Mouse (Mus musculus) heart, postnatal 10 days (tissue): ENCODE data around the gene Lekr1. TPM values are rescaled to one million over a fixed set of nuclear protein-coding genes. Genes with fewer than 3 reads are reported as not detected.

Experiments used
- DNase-seq, 2 experiments: peaks; one replicate each; pipeline ENCODE4 v3.0.0; 2021
- intact Hi-C: fragments of 180-260 bp; cut with DNase I; formaldehyde crosslinking; loops from one replicate; pipeline ENCODE4 v1.15.1; 2025
- total RNA-seq, 2 experiments: library from RNA; stranded (reverse); gene quantifications; 2 replicates each; pipeline ENCODE4 v1.2.3; 2021

The Lekr1 gene
- total RNA-seq, result 1 to 10 TPM; 2.9 to 3.5 TPM

DNA sequence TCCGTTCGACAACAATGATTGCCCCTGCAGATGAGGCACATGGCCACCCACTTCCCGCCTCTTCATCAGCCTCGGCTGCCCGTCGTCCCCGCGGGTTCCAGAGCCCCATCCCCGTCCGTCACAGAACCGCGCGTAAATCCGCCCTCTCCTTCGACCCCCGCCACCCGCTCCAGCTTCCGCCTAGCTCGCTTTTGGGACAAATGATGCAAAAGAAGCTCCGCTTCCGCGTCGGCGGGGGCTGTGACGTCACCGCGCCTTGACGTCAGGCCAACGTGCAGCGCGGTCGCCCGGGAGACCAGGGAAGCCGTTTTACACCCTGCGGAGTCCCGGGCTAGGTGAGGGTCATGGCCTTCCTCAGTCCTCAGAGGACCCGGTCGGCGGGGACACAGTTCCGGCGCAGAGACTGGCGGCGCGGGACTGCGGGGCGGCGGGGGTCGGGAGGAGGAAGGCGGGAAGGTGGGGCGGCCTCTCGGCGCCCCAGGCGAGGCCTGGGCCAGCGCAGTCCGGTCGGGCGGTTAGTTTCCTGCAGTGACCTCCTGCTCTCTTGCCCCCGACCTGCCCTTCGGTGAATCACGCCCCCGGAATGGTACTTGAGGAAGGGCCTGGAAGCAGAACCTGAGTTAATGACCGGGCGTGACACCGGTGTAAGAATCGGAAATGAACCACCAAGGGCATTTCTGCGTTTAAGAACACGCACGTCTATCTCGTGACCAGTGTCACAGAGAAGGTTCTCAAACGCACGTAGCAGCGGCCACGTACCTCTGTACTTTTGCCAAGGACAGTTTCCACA, at the start of gene Lekr1:
Gene Lekr1 (plus strand): TSS at position 252 of the 790 bp plus-strand sequence.
- intact Hi-C loops, result loop anchor here (5.0 kb wide), 1 partner anchor 266 kb away; no protein-coding TSS in a partner anchor
- DNase-seq, result peak; percentile 92 to 94

GRCm38 (mm10) chr3:65617507-65617906, 48.5 kb upstream of the Lekr1 start:
- intact Hi-C loops, result no loop called here
- DNase-seq, result no peak

- intact Hi-C loops, result no loop called here
Measured at GRCm38 (mm10) chr3:65619340-65619739, 46.7 kb upstream of the Lekr1 start.

DNA sequence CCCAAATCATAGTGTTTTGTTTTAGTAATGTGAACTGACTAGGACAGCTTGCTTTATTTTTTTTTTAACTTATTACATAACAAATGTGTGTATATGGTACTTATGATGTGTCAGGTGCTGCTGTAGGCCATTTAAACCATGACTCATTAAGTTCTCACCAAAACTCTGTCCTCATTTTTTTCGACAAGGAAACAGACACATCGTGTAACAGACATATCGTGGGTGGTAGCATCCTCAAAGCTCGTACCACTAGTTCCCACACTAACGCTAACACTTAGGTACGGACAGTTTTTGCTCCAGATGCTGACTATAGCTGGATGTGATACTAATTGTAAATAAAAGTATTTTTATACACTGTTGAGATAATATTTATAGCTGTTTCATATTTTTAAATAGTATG, 43.0 kb upstream of the Lekr1 start:
- DNase-seq, result no peak
- intact Hi-C loops, result no loop called here

More at GRCm38 (mm10) chr3:65619340-65619739, 46.7 kb upstream of the Lekr1 start:
- no peak for DNase-seq

GRCm38 (mm10) chr3:65625496-65626289, 40.3 kb upstream of the Lekr1 start:
- intact Hi-C loops, result no loop called here
- no peak for DNase-seq

GRCm38 (mm10) chr3:65626290-65626914, 39.6 kb upstream of the Lekr1 start:
- no peak for DNase-seq
- intact Hi-C loops, result no loop called here

DNA sequence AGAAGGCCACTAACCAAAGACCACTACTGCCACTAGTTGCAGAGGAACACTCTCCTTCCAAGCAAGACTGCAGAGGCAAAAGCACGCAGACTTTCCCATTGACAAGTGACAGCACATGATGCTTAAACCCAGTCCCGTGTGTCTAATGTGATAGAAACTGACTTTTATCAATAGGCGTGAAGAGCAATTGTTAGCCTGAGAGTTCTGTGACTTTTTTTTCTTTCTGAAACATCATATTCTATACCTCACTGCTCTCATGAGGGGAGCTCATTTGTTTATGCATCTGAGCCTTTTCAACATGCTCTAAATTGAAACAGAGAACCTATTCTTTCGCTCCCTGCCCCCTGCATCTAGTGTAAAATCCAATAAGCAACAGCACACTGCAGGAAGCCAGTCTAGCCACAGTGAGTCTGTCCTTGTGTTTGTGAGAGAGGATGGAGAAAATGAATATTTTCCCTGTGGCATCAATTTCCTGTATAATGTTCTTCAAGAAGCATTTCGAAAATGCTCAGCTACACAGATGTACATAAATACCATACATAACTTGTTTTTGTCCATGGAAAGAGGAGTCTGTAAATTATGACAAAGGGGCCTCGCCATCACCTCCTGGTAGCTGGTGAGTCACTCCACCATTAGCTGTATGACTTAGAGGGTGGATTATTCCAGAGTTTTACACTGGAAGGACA, 38.9 kb upstream of the Lekr1 start:
- DNase-seq, result no peak
- intact Hi-C loops, result no loop called here

DNA sequence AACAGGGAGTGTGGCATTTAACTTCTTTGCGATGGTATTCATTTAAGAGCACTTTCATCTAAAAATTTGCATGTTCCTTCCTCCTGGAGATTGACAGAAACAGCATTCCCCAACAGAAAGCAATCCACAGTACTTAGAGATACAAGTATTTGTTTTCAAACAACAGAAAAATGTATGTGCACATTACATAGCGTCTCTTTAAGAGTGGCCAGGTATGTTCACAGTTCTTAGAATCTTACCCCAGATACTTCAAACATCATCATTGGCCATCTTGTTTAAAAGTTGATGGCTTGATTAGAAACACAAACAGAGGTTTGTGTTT, 38.4 kb upstream of the Lekr1 start:
- intact Hi-C loops, result no loop called here
- no peak for DNase-seq

- intact Hi-C loops, result no loop called here
- no peak for DNase-seq
Measured at GRCm38 (mm10) chr3:65629565-65630112, 36.4 kb upstream of the Lekr1 start.

DNA sequence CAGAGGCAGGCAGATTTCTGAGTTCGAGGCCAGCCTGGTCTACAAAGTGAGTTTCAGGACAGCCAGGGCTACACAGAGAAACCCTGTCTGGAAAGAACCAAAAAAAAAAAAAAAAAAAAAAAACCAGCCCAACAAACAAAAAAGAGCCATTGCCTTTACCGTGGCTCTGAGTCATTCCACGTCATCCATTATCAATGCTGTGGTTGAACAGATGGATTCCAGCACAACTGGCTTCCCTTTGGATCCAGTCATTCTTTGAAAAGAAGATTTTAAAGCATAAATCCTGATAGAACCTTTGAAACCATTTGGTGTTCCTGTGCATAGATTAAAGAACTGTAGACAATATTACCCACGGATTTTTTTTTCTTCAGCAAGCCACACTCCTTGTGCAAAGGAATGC, 32.4 kb upstream of the Lekr1 start:
- intact Hi-C loops, result no loop called here
- no peak for DNase-seq

DNA sequence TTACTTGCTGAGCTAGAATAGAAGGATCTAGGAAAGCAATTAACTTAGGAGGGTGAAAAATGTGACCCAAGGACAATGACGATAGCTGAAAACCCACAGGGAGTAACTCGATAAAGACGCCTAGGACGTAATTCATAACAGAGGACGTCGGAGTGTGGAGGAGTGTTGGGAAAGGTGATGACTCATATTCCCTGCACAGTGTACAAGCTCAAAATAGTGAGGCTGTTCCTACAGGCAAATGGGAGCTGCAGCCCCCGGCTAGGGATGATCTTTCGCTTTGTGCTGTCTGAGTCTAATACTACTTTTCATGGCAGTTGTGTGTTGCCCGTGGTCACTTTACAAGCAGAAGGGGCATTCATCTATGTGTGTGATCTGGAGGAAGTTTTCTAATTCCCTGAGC, 30.0 kb upstream of the Lekr1 start:
- DNase-seq, result no peak
- intact Hi-C loops, result no loop called here

DNA sequence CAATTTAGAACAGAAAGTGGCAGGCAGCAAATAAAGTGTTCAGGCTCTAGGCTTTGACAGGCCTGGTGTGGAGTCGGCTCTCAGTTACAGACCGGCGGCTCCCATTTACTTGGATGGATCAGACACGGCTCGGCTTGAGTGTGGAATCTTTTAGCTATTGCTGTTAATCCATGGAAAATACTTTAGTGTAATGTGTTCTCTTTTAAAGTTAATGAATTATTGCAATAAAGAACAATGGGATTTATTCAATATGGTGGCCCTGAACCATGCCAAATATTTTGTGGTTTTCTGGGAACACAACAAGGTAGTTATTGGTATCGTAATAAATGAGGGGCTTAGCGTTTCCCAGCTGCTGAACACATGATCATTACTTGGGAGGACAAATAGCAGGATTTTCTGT, 28.7 kb upstream of the Lekr1 start:
- intact Hi-C loops, result no loop called here

GRCm38 (mm10) chr3:65638896-65639295, 27.1 kb upstream of the Lekr1 start:
- intact Hi-C loops, result no loop called here

More for the DNA sequence above, 28.7 kb upstream of the Lekr1 start:
- DNase-seq, result no peak

GRCm38 (mm10) chr3:65639454-65640014, 26.5 kb upstream of the Lekr1 start:
- no peak for DNase-seq

More at GRCm38 (mm10) chr3:65638896-65639295, 27.1 kb upstream of the Lekr1 start:
- DNase-seq, result no peak

GRCm38 (mm10) chr3:65642959-65643358, 23.1 kb upstream of the Lekr1 start:
- DNase-seq, result no peak
- intact Hi-C loops, result no loop called here

More at GRCm38 (mm10) chr3:65639454-65640014, 26.5 kb upstream of the Lekr1 start:
- intact Hi-C loops, result no loop called here

DNA sequence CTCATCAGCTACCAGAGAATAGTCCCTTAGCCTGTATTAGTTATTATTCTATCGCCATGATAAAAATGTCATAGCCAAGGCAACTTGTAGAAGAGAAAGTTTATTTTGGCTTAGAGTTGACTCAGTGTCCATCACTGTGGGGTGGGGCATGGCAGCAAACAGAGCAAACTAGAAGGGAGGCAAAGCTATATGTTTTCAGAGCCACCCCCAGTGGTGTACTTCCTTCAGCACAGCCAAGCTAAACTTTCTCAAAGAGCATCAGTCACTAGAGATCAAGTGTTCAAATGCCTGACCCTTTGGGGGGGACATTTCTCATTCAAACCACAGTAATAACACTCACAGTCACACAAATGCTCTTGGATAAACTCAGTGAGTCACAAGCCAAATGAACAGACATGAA, 22.4 kb upstream of the Lekr1 start:
- DNase-seq, result no peak
- intact Hi-C loops, result no loop called here

DNA sequence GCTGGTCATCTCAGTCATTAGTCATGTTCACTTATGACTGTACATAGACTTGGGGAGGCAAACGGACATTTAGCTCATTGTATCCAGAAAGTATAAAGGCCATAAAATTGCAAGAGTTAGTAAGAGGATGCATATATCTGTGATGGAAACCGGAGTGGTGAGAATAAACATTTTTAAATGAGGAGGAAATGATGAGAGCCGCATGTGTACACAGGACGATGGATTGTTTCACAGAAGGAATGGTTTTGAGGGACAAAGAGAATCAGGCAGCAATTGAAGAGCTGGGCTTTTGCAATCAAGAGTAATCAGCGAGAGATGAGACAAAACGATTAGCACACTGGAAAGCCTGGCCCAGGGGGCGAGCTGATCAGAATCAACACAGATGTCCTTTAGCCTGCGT, 18.4 kb upstream of the Lekr1 start:
- DNase-seq, result no peak
- intact Hi-C loops, result no loop called here

GRCm38 (mm10) chr3:65648913-65649312, 17.1 kb upstream of the Lekr1 start:
- intact Hi-C loops, result no loop called here
- no peak for DNase-seq

GRCm38 (mm10) chr3:65650156-65650815, 15.7 kb upstream of the Lekr1 start:
- DNase-seq, result no peak
- intact Hi-C loops, result no loop called here
